Mouse (Mus musculus): ENCODE data around the gene Gm11549.

DNA sequence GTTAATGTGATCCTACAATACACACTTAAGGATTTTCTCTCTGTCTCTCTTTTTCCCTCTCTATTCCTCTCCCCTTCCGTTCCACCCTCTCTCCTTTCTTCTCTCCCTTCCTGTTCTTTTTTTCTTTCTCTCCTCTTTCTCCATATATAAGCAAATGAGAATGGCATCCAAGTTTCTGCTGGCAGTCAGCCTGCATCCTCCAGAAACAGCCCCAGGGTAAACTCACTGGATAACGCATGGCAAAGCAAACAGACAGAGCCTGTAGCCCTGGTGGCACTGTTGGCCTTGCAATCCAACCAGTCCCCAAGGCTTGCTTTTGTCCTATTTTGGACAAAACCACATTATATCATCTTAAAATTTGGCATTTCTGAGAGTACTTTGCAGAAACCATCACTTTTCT is 9.6 kb upstream of the Gm11549 start:
- no peak for TF ChIP-seq CTCF (IDR thresholded peaks at IDR 0.05; ENCODE audit: control insufficient read depth, insufficient read depth, low read length)
- no peak for TF ChIP-seq POLR2A (IDR thresholded peaks at IDR 0.05; ENCODE audit: borderline replicate concordance, control insufficient read depth, low read depth, low read length)

Data from bone marrow, adult 2 months (tissue).